Mouse (Mus musculus): ENCODE measurements around the gene A730061H03Rik. TPM values are rescaled to one million over a fixed set of nuclear protein-coding genes. Genes with fewer than 3 reads are reported as not detected.

Gene A730061H03Rik
- 2.2 and 2.4 TPM in 2 replicates for polyA plus RNA-seq (2015; fragmentation: Nextera tagmentation; extraction: Ambion mirVana)

DNA sequence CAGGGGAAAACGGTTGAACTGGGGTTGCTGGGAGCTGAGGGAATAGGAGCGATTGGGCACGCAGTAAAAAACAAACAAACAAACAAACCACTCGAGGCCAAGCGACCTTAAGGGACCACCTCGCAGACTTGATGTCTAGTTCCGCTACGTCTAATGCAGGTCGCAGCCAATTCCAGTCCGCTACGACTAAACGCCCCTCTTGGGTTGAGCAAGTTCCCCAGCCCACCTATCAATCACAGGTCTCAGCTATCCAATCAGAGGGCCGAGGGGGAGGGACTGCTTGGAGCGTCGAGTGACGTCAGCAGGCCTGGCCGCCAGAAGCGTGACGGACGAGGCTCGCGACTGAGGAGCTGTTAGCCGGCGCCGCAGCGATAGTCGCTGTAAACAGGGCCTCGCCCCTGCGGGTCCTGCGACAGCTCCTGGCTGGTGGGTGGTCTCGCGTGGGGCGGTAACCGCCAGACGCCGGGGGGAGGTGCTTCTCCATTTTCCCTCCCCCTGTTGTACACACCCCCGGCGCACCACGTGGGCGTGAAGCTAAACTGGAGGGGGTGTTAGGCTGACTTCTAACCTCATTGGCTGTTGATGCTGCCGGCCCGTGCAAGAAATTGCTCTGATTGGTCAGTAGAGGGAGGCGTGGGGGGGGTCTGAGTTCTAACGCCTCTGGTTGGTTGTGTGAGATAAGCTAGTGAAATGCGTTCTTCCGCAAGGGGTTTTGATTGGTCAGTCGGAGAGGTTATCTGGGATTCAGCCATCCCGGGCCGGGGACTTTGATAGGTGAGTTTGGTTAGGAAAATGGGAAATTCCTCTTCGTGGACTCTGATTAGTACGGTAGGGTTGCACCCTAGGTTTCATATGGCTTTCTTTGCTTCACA, at the start of gene A730061H03Rik:
Gene A730061H03Rik (minus strand): TSS at position 205 of the 872 bp plus-strand sequence.
- peak within 1 kb of the TSS; percentile 68 for H3K4me2 ChIP-seq (replicated peaks)
- H3K4me1 ChIP-seq (replicated peaks) = peaks cover 13% of the 10 kb centered on the region
- H3K9ac ChIP-seq = peak within 1 kb of the TSS; percentile 74
- no peaks in the 10 kb centered on the region for H3K9me3 ChIP-seq
- H3K36me3 ChIP-seq = peaks cover 14% of the 10 kb centered on the region
- H3K4me3 ChIP-seq (replicated peaks) = peak within 1 kb of the TSS; percentile 61
- peak; percentile 96 for ATAC-seq
- no peaks in the 10 kb centered on the region for H3K27me3 ChIP-seq (replicated peaks)
- under 1% methylated on average over 51 of the region's 51 CpGs for WGBS
- peak within 1 kb of the TSS; percentile 97 for H3K27ac ChIP-seq

GRCm38 (mm10) chr14:55608339-55608738, 48.1 kb upstream of the A730061H03Rik start:
- ATAC-seq = no peak
- Histone ChIP-seq H3K27ac (no peak overlapping the region), H3K36me3 (0 out of 2 replicates have a peak, but pooled peaks cover 16% of the 10 kb centered on the region), H3K4me1 (replicated peaks) (0 out of 2 replicates have a peak, but pooled peaks cover 8% of the 10 kb centered on the region), H3K27me3 (replicated peaks) (no peaks in the 10 kb centered on the region), H3K9ac (no peak overlapping the region), H3K4me2 (replicated peaks) (no peak overlapping the region), H3K4me3 (replicated peaks) (no peak overlapping the region), H3K9me3 (no peaks in the 10 kb centered on the region)
- 91% methylated on average over 6 of the region's 6 CpGs for WGBS

DNA sequence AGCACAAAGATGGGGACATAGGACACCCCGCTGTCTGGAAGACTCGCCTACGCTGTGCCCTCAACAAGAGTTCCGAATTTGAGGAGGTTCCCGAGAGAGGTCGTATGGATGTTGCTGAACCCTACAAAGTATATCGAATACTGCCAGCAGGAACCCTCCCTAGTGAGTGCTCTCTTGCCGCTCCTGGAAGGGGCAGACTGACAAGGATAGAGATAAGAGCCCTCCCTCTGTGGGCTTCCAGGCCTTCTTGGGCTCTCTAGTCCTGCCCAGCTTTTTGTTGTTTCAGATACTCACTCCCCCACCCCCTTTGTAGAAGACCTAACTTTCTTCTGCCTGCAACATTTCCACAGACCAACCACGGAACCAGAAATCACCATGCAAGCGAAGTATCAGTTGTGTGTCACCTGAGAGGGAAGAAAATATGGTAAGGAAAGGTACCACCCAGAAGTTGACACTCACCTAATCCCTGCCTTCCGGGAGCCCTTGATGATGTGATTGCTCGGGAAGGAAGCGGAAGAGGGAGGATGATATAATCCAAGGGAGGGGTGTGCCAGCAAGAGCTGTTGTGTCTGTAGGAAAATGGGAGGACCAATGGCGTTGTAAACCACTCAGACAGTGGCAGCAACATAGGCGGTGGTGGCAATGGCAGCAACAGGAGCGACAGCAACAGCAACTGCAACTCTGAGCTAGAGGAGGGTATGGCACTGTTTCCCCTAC, 45.7 kb upstream of the A730061H03Rik start:
- Histone ChIP-seq H3K4me3 (replicated peaks) (no peak overlapping the region), H3K27me3 (replicated peaks) (no peaks in the 10 kb centered on the region), H3K9ac (no peak overlapping the region), H3K4me1 (replicated peaks) (0 out of 2 replicates have a peak, but pooled peaks cover 10% of the 10 kb centered on the region), H3K36me3 (peaks cover 28% of the 10 kb centered on the region), H3K9me3 (no peaks in the 10 kb centered on the region), H3K27ac (no peak overlapping the region), H3K4me2 (replicated peaks) (no peak overlapping the region)
- ATAC-seq = no peak
- WGBS = 94% methylated on average over 16 of the region's 16 CpGs

DNA sequence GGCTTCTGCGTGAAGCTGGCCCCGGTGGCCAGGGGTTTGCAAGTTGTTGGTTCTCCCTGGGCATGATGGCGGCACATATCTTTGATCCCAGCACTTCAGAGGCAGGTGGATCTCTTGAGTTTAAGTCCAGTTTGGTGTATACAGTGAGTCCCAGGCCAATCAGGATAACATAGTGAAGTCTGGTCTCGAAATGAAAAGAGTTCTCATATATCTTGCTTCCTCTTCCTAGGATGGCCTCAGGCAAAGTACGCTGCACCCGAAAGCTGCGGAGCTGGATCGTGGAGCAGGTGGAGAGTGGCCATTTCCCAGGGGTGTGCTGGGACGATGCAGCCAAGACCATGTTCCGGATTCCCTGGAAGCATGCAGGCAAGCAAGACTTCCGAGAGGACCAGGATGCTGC, 44.6 kb upstream of the A730061H03Rik start:
- WGBS = 90% methylated on average over 11 of the region's 11 CpGs
- Histone ChIP-seq H3K27me3 (replicated peaks) (no peaks in the 10 kb centered on the region), H3K4me2 (replicated peaks) (peak overlapping the region; percentile 74; the same call in 1 of the 2 replicates), H3K36me3 (peaks cover 33% of the 10 kb centered on the region), H3K4me1 (replicated peaks) (0 out of 2 replicates have a peak, but pooled peaks cover 10% of the 10 kb centered on the region), H3K27ac (peak overlapping the region; percentile 82; the same call in 1 of the 2 replicates), H3K9me3 (no peaks in the 10 kb centered on the region), H3K4me3 (replicated peaks) (no peak overlapping the region), H3K9ac (no peak overlapping the region)
- no peak for ATAC-seq

- ATAC-seq = peak; percentile 97
- H3K9ac ChIP-seq = peak overlapping the region; percentile 56
- peak overlapping the region; percentile 82 for H3K27ac ChIP-seq
- no peaks in the 10 kb centered on the region for H3K27me3 ChIP-seq (replicated peaks)
- no peaks in the 10 kb centered on the region for H3K9me3 ChIP-seq
- H3K4me2 ChIP-seq (replicated peaks) = peak overlapping the region; percentile 74
- H3K36me3 ChIP-seq = peaks cover 43% of the 10 kb centered on the region
- WGBS = 12% methylated on average over 19 of the region's 19 CpGs
- 0 out of 2 replicates have a peak, but pooled peaks cover 10% of the 10 kb centered on the region for H3K4me1 ChIP-seq (replicated peaks)
- H3K4me3 ChIP-seq (replicated peaks) = peak overlapping the region; percentile 39
Observed at GRCm38 (mm10) chr14:55603633-55604576, 43.7 kb upstream of the A730061H03Rik start.

- H3K9ac ChIP-seq = peak within 1 kb of the TSS; percentile 56
- H3K9me3 ChIP-seq = no peaks in the 10 kb centered on the region
- H3K27me3 ChIP-seq (replicated peaks) = no peaks in the 10 kb centered on the region
- H3K27ac ChIP-seq = peak within 1 kb of the TSS; percentile 82
- peaks cover 49% of the 10 kb centered on the region for H3K36me3 ChIP-seq
- H3K4me1 ChIP-seq (replicated peaks) = 0 out of 2 replicates have a peak, but pooled peaks cover 10% of the 10 kb centered on the region
- H3K4me2 ChIP-seq (replicated peaks) = peak within 1 kb of the TSS; percentile 74
- no peak for ATAC-seq
- H3K4me3 ChIP-seq (replicated peaks) = peak within 1 kb of the TSS; percentile 39
- 80% methylated on average over 7 of the region's 7 CpGs for WGBS
Observed at GRCm38 (mm10) chr14:55603271-55603632, 43.0 kb upstream of the A730061H03Rik start, which contains the start of gene Irf9. Irf9 (plus strand) TSS chr14:55603571.

DNA sequence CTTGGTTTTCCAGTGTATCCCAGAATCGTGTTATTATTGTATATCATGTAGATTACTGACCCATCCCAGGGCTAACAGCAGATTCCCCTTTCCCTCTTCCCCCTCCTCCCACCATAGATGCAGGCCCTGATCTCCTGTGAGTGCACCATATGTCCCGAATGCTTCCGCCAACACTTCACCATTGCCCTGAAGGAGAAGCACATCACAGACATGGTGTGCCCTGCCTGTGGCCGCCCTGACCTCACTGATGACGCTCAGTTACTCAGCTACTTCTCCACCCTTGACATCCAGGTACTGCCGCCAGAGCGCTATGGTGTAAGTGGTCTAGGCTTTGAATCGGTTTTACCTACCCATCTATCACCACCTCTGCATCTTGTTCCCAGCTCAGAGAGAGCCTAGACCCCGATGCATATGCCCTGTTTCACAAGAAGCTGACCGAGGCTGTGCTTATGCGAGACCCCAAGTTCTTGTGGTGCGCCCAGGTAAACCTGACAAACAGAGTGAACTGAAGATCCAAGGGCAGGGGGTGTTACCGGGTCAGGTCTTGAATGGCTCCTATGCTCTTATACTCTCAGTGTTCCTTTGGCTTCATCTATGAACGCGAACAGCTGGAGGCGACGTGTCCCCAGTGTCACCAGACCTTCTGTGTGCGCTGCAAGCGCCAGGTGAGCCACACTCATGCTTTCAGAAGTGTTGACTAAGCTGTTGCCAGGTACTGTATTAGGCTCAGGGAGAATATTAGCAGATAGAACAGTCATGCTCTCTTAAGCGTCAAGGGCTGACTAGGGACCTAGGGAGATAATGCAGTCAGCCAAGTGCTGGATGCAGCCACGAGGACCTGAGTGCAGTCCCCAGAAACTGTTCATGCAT, 38.5 kb upstream of the A730061H03Rik start:
- H3K9ac ChIP-seq = no peak overlapping the region
- no peaks in the 10 kb centered on the region for H3K9me3 ChIP-seq
- WGBS = 94% methylated on average over 21 of the region's 21 CpGs
- no peak overlapping the region for H3K4me3 ChIP-seq (replicated peaks)
- H3K36me3 ChIP-seq = peaks cover 59% of the 10 kb centered on the region
- ATAC-seq = no peak
- no peaks in the 10 kb centered on the region for H3K27me3 ChIP-seq (replicated peaks)
- H3K27ac ChIP-seq = no peak overlapping the region
- H3K4me1 ChIP-seq (replicated peaks) = 0 out of 2 replicates have a peak, but pooled peaks cover 5% of the 10 kb centered on the region
- H3K4me2 ChIP-seq (replicated peaks) = no peak overlapping the region

DNA sequence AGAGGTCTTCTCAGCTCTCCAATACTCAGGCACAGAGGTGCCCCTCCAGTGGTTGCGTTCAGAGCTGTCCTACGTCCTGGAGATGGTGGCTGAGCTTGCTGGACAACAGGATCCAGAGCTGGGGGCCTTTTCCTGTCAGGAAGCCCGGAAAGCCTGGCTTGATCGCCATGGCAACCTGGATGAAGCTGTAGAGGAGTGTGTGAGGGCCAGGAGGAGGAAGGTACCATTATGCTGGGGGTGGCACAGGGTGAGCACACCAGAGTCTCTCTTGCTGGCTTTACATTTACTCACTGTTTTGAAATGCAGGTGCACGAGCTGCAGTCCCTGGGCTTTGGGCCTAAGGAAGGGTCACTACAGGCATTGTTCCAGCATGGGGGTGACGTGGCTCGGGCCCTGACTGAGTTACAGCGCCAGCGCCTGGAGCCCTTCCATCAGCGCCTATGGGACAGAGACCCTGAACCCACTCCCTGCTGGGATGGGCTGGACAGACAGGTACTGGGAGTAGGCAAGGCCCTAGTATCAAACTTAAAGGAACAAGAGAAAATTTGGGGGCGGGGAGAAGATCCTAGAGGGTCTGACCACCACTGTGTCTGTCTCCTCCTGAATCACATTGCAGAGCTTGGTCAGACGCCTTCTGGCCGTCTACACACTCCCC, 36.0 kb upstream of the A730061H03Rik start:
- Histone ChIP-seq H3K9ac (no peak overlapping the region), H3K27me3 (replicated peaks) (no peaks in the 10 kb centered on the region), H3K27ac (no peak overlapping the region; the same call in 1 of the 2 replicates), H3K9me3 (no peaks in the 10 kb centered on the region), H3K4me1 (replicated peaks) (peaks cover 9% of the 10 kb centered on the region), H3K4me2 (replicated peaks) (no peak overlapping the region), H3K36me3 (peaks cover 50% of the 10 kb centered on the region), H3K4me3 (replicated peaks) (no peak overlapping the region)
- 80% methylated on average over 13 of the region's 13 CpGs for WGBS
- no peak for ATAC-seq

- H3K4me1 ChIP-seq (replicated peaks) = peaks cover 20% of the 10 kb centered on the region
- H3K27me3 ChIP-seq (replicated peaks) = no peaks in the 10 kb centered on the region
- peaks cover 24% of the 10 kb centered on the region for H3K36me3 ChIP-seq
- ATAC-seq = no peak
- H3K4me3 ChIP-seq (replicated peaks) = peak overlapping the region; percentile 90
- H3K4me2 ChIP-seq (replicated peaks) = peak overlapping the region; percentile 85
- 5% methylated on average over 16 of the region's 16 CpGs for WGBS
- no peaks in the 10 kb centered on the region for H3K9me3 ChIP-seq
- H3K27ac ChIP-seq = peak overlapping the region; percentile 98
- H3K9ac ChIP-seq = peak overlapping the region; percentile 91
Observed at GRCm38 (mm10) chr14:55592226-55592625, 32.0 kb upstream of the A730061H03Rik start.

GRCm38 (mm10) chr14:55591331-55591891, 31.2 kb upstream of the A730061H03Rik start, which contains the start of gene Rnf31:
Rnf31 (plus strand) TSS chr14:55591708.
- Histone ChIP-seq H3K4me2 (replicated peaks) (peak within 1 kb of the TSS; percentile 85), H3K27ac (peak within 1 kb of the TSS; percentile 98), H3K9ac (peak within 1 kb of the TSS; percentile 91), H3K27me3 (replicated peaks) (no peaks in the 10 kb centered on the region), H3K36me3 (peaks cover 18% of the 10 kb centered on the region), H3K4me3 (replicated peaks) (peak within 1 kb of the TSS; percentile 90), H3K9me3 (no peaks in the 10 kb centered on the region), H3K4me1 (replicated peaks) (peaks cover 20% of the 10 kb centered on the region)
- under 1% methylated on average over 33 of the region's 33 CpGs for WGBS
- ATAC-seq = peak; percentile 92

Data from intestine, embryonic 15.5 days (tissue).